Mouse (Mus musculus): ENCODE data around the gene Trub1. TPM values are rescaled to one million over a fixed set of nuclear protein-coding genes. Genes with fewer than 3 reads are reported as not detected.

Trub1 gene
- polyA plus RNA-seq, 1 experiment from 2014 or later, result 17.8 TPM

DNA sequence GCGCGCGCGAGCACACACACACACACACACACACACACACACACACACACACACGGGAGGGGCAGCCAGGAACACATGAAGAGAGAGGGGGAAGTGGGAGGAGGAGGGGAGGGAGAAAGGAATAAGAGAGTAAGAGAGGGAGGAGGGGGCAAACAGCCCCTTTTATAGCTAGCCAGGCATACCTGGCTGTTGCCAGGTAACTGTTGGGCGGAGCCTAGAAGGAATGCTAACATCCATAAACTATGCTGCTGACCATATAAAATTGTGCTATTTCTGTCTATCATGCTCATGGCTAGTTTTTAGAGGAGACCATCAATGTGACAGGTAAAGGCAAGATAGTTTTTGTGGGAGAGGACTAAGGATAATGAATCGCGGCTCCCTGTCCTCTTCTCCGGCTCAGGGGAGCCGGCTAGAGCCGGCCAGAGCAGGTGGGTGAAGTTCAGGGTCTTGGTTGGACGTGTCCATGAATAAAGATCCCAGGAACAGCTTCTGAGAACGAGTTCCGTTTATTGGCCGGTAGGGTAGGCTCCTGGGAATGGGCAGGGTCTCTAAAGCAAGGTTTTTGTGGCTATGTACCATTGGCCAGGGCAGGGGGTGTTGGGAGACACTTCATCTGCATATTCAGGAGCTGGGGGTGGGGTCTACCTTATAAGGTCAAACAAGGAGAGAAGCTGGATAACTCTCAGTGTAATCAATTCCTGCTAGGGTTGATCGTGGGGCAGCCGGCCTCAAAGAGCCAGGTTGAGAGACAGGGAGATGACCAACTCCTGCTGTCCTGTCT, 34.7 kb upstream of the Trub1 start:
- Histone ChIP-seq H3K4me1 (replicated peaks; ENCODE audit: control insufficient read depth, insufficient read depth, low read length) (peaks cover 2% of the 10 kb centered on the region; the same call in 1 of the 2 replicates), H3K27me3 (ENCODE audit: control insufficient read depth, insufficient read depth, low read length) (no peaks in the 10 kb centered on the region), H3K27ac (ENCODE audit: low read depth, low read length) (no peak overlapping the region), H3K4me3 (ENCODE audit: low read depth, low read length) (no peak overlapping the region), H3K36me3 (ENCODE audit: control insufficient read depth, insufficient read depth, low read length) (no peaks in the 10 kb centered on the region), H3K4me2 (replicated peaks; ENCODE audit: low read depth, low read length) (peak overlapping the region; percentile 27), H3K9me3 (ENCODE audit: control insufficient read depth, low read length) (no peaks in the 10 kb centered on the region), H3K9ac (ENCODE audit: low read depth, low read length) (no peak overlapping the region)
- WGBS, result 17% methylated on average over 17 of the region's 17 CpGs
- DNase-seq (ENCODE audit: low spot score) (peak; percentile 36), ATAC-seq (ENCODE audit: low FRiP score) (no peak)

- Histone ChIP-seq H3K27me3 (ENCODE audit: control insufficient read depth, insufficient read depth, low read length) (no peaks in the 10 kb centered on the region), H3K27ac (ENCODE audit: low read depth, low read length) (no peak overlapping the region), H3K36me3 (ENCODE audit: control insufficient read depth, insufficient read depth, low read length) (no peaks in the 10 kb centered on the region), H3K4me2 (replicated peaks; ENCODE audit: low read depth, low read length) (no peak overlapping the region), H3K4me3 (ENCODE audit: low read depth, low read length) (no peak overlapping the region), H3K9ac (ENCODE audit: low read depth, low read length) (no peak overlapping the region), H3K4me1 (replicated peaks; ENCODE audit: control insufficient read depth, insufficient read depth, low read length) (no peaks in the 10 kb centered on the region), H3K9me3 (ENCODE audit: control insufficient read depth, low read length) (no peaks in the 10 kb centered on the region)
- ATAC-seq (ENCODE audit: low FRiP score) (no peak), DNase-seq (ENCODE audit: low spot score) (no peak)
- 50% methylated on average over 3 of the region's 3 CpGs for WGBS
Observed at GRCm38 (mm10) chr19:57423402-57423801, 29.3 kb upstream of the Trub1 start.

GRCm38 (mm10) chr19:57425296-57425695, 27.4 kb upstream of the Trub1 start:
- H3K27ac ChIP-seq (ENCODE audit: low read depth, low read length), result no peak overlapping the region
- H3K9me3 ChIP-seq (ENCODE audit: control insufficient read depth, low read length), result no peaks in the 10 kb centered on the region
- no peaks in the 10 kb centered on the region for H3K4me1 ChIP-seq (replicated peaks; ENCODE audit: control insufficient read depth, insufficient read depth, low read length)
- no peaks in the 10 kb centered on the region for H3K36me3 ChIP-seq (ENCODE audit: control insufficient read depth, insufficient read depth, low read length)
- no peak for ATAC-seq (ENCODE audit: low FRiP score)
- WGBS, result 96% methylated on average over 15 of the region's 15 CpGs
- H3K27me3 ChIP-seq (ENCODE audit: control insufficient read depth, insufficient read depth, low read length), result no peaks in the 10 kb centered on the region
- no peak overlapping the region for H3K9ac ChIP-seq (ENCODE audit: low read depth, low read length)
- no peak for DNase-seq (ENCODE audit: low spot score)
- no peak overlapping the region for H3K4me3 ChIP-seq (ENCODE audit: low read depth, low read length)
- no peak overlapping the region for H3K4me2 ChIP-seq (replicated peaks; ENCODE audit: low read depth, low read length)

DNA sequence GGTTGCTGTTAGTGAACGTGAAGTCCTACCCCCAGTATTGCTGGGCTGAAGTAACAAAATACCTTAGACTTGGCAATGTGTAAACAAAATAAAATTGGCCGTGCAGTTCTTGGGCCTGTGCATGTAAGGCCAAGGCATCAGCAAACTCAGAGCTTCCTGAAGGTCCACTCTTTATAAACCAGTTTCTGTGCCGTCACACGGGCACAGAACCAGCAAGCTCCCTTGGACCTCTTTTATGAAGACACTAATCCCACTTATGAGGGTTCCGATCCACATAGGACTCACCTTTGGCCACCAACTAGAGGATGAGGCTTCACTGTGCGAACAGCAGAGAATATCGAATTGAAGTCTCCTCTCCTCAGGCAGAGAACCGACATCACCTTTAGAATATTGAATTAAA, 25.9 kb upstream of the Trub1 start:
- Histone ChIP-seq H3K4me1 (replicated peaks; ENCODE audit: control insufficient read depth, insufficient read depth, low read length) (no peaks in the 10 kb centered on the region), H3K9ac (ENCODE audit: low read depth, low read length) (no peak overlapping the region), H3K4me2 (replicated peaks; ENCODE audit: low read depth, low read length) (no peak overlapping the region), H3K4me3 (ENCODE audit: low read depth, low read length) (no peak overlapping the region), H3K27ac (ENCODE audit: low read depth, low read length) (no peak overlapping the region), H3K9me3 (ENCODE audit: control insufficient read depth, low read length) (no peaks in the 10 kb centered on the region), H3K36me3 (ENCODE audit: control insufficient read depth, insufficient read depth, low read length) (no peaks in the 10 kb centered on the region), H3K27me3 (ENCODE audit: control insufficient read depth, insufficient read depth, low read length) (no peaks in the 10 kb centered on the region)
- no peak for DNase-seq (ENCODE audit: low spot score)
- WGBS, result 93% methylated on average over 8 of the region's 8 CpGs
- ATAC-seq (ENCODE audit: low FRiP score), result no peak

- Histone ChIP-seq H3K4me1 (replicated peaks; ENCODE audit: control insufficient read depth, insufficient read depth, low read length) (no peaks in the 10 kb centered on the region), H3K27me3 (ENCODE audit: control insufficient read depth, insufficient read depth, low read length) (no peaks in the 10 kb centered on the region), H3K9me3 (ENCODE audit: control insufficient read depth, low read length) (no peaks in the 10 kb centered on the region), H3K36me3 (ENCODE audit: control insufficient read depth, insufficient read depth, low read length) (no peaks in the 10 kb centered on the region), H3K9ac (ENCODE audit: low read depth, low read length) (no peak overlapping the region), H3K4me3 (ENCODE audit: low read depth, low read length) (no peak overlapping the region), H3K27ac (ENCODE audit: low read depth, low read length) (no peak overlapping the region), H3K4me2 (replicated peaks; ENCODE audit: low read depth, low read length) (no peak overlapping the region)
- WGBS, result 82% methylated on average over 14 of the region's 14 CpGs
- ATAC-seq (ENCODE audit: low FRiP score) (no peak), DNase-seq (ENCODE audit: low spot score) (no peak)
Observed at GRCm38 (mm10) chr19:57427756-57428438, 24.8 kb upstream of the Trub1 start.

DNA sequence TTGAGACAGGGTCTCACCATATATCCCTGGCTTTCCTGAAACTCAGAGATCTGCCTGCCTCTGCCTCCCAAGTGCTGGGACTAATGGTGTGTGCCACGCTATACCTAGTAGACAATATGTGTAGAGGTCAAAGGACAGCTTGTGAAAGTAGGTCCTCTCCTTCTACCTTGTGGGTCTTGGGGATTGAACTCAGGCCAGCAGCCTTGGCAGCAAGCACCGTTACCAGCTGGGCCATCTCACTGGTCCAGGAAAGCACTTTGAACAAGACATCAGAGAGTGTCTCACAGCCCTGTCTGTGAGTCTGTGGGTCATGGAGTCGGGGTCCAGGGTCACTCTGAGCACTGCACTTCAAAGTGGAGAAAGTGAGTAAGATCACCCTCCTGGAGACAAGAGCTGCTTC, 24.1 kb upstream of the Trub1 start:
- DNase-seq (ENCODE audit: low spot score) (no peak), ATAC-seq (ENCODE audit: low FRiP score) (no peak)
- no peaks in the 10 kb centered on the region for H3K4me1 ChIP-seq (replicated peaks; ENCODE audit: control insufficient read depth, insufficient read depth, low read length)

DNA sequence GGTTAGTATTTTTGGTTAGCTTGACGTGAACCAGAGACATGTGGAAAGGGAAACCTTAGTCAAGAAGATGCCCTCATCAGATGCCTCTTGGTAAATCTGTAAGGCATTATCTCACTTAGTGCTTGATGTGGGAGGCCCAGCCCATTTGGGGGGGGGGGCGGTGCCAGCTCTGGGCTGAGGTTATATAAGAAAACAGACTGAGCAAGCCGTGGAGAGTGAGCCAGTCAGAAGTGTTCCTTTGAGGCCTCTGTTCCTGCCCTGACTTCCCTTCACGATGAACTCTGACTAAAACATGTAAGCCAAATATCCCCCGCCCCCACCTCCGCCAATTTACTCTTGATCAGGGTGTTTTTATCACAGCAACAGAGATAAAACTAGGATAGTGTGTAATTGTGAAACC, 22.8 kb upstream of the Trub1 start:
- H3K4me1 ChIP-seq (replicated peaks; ENCODE audit: control insufficient read depth, insufficient read depth, low read length), result no peaks in the 10 kb centered on the region
- no peaks in the 10 kb centered on the region for H3K36me3 ChIP-seq (ENCODE audit: control insufficient read depth, insufficient read depth, low read length)
- 85% methylated on average over 6 of the region's 6 CpGs for WGBS

More for the DNA sequence above, 24.1 kb upstream of the Trub1 start:
- H3K27ac ChIP-seq (ENCODE audit: low read depth, low read length), result no peak overlapping the region
- H3K9ac ChIP-seq (ENCODE audit: low read depth, low read length), result no peak overlapping the region
- no peak overlapping the region for H3K4me2 ChIP-seq (replicated peaks; ENCODE audit: low read depth, low read length)
- 80% methylated on average over 3 of the region's 3 CpGs for WGBS
- no peaks in the 10 kb centered on the region for H3K36me3 ChIP-seq (ENCODE audit: control insufficient read depth, insufficient read depth, low read length)
- H3K9me3 ChIP-seq (ENCODE audit: control insufficient read depth, low read length), result no peaks in the 10 kb centered on the region
- no peaks in the 10 kb centered on the region for H3K27me3 ChIP-seq (ENCODE audit: control insufficient read depth, insufficient read depth, low read length)
- H3K4me3 ChIP-seq (ENCODE audit: low read depth, low read length), result no peak overlapping the region

DNA sequence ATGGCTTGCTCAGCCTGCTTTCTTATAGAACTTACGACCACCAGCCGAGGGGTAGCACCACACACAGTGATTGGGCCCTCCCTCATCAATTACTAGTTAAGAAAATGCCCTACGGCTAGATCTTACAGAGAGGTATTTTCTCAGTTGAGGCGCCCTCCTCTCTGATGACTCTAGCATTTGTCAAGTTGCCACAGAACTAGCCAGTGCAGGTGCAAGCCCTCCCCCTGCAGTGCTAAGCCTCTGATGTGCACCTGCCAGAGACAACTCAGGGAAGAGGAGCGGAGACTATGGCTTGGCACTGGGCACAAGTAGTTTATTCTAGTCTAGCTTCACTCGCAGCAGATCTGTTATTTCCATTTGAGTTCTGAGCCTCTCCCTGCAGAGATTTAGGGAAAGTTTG, 21.2 kb upstream of the Trub1 start:
- Histone ChIP-seq H3K27me3 (ENCODE audit: control insufficient read depth, insufficient read depth, low read length) (no peaks in the 10 kb centered on the region), H3K4me3 (ENCODE audit: low read depth, low read length) (no peak overlapping the region), H3K27ac (ENCODE audit: low read depth, low read length) (no peak overlapping the region), H3K4me2 (replicated peaks; ENCODE audit: low read depth, low read length) (no peak overlapping the region), H3K36me3 (ENCODE audit: control insufficient read depth, insufficient read depth, low read length) (no peaks in the 10 kb centered on the region), H3K9ac (ENCODE audit: low read depth, low read length) (no peak overlapping the region), H3K9me3 (ENCODE audit: control insufficient read depth, low read length) (no peaks in the 10 kb centered on the region), H3K4me1 (replicated peaks; ENCODE audit: control insufficient read depth, insufficient read depth, low read length) (no peaks in the 10 kb centered on the region)
- WGBS, result 59% methylated on average over 6 of the region's 6 CpGs
- no peak for DNase-seq (ENCODE audit: low spot score)
- no peak for ATAC-seq (ENCODE audit: low FRiP score)

More for the DNA sequence above, 22.8 kb upstream of the Trub1 start:
- no peak overlapping the region for H3K27ac ChIP-seq (ENCODE audit: low read depth, low read length)
- ATAC-seq (ENCODE audit: low FRiP score) (no peak), DNase-seq (ENCODE audit: low spot score) (no peak)
- no peak overlapping the region for H3K4me3 ChIP-seq (ENCODE audit: low read depth, low read length)
- no peak overlapping the region for H3K4me2 ChIP-seq (replicated peaks; ENCODE audit: low read depth, low read length)
- no peaks in the 10 kb centered on the region for H3K27me3 ChIP-seq (ENCODE audit: control insufficient read depth, insufficient read depth, low read length)
- H3K9me3 ChIP-seq (ENCODE audit: control insufficient read depth, low read length), result no peaks in the 10 kb centered on the region
- H3K9ac ChIP-seq (ENCODE audit: low read depth, low read length), result no peak overlapping the region

DNA sequence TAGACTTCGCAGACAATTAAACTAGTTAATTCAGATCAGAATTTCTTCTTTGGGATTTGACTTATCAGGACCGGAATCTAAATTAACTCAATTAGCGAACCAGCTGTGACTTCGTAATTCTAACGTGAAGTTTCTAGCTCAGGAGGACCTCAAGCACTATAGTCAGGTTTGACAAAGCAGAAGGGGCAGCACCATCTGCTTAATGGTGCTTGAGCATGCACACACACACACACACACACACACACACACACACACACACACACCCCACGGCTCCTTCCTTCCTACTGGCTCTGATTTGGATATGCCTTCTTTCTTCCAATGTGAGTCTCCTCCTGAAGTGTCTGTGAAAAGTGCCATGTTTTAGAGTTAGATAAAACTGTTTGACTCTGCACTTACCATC, 18.7 kb upstream of the Trub1 start:
- no peak overlapping the region for H3K4me2 ChIP-seq (replicated peaks; ENCODE audit: low read depth, low read length)
- H3K9me3 ChIP-seq (ENCODE audit: control insufficient read depth, low read length), result no peaks in the 10 kb centered on the region
- H3K27me3 ChIP-seq (ENCODE audit: control insufficient read depth, insufficient read depth, low read length), result no peaks in the 10 kb centered on the region
- no peak overlapping the region for H3K4me3 ChIP-seq (ENCODE audit: low read depth, low read length)
- no peaks in the 10 kb centered on the region for H3K4me1 ChIP-seq (replicated peaks; ENCODE audit: control insufficient read depth, insufficient read depth, low read length)
- no peak for DNase-seq (ENCODE audit: low spot score)
- H3K9ac ChIP-seq (ENCODE audit: low read depth, low read length), result no peak overlapping the region
- WGBS, result 76% methylated on average over 6 of the region's 6 CpGs
- ATAC-seq (ENCODE audit: low FRiP score), result no peak
- no peak overlapping the region for H3K27ac ChIP-seq (ENCODE audit: low read depth, low read length)
- H3K36me3 ChIP-seq (ENCODE audit: control insufficient read depth, insufficient read depth, low read length), result no peaks in the 10 kb centered on the region
